Mouse (Mus musculus): ENCODE data around the gene Prim2.

Prim2 gene

DNA sequence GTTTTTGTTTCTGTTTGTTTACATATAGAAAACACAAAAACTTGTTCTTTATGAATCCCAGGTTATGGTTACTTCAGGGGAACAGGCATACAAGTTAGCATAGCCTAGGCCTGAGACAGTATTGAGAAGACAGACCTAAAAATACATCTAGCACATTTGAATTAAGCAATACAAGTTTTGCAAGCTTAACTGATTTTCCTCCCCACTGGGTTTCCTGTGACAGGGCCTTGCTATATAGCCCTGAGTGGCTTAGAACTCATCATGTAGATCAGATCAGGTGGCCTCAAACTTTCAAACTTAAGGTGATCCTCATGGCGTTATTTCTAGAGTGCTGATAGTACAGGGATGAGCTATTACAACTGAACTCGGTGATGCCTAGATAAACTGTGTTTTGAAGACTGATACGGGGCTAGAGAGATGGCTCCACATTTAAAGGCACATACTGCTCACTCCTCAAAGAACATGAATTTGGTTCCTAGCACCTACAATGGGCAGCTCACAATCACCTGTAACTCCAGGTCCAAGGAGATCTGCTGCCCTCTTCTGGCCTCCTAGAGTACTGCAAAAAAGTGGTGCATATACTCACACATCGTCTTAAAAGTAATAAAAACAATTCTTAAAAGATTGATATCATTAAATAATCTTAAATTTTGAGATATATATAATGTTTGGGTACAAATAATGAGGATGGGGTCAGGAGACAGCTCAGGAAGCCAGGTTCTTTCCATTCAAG lies 133.2 kb downstream of the Prim2 start:
- DNase-seq: no peak

GRCm38 (mm10) chr1:33535140-33535686 lies 134.4 kb downstream of the Prim2 start:
- no peak for DNase-seq

DNA sequence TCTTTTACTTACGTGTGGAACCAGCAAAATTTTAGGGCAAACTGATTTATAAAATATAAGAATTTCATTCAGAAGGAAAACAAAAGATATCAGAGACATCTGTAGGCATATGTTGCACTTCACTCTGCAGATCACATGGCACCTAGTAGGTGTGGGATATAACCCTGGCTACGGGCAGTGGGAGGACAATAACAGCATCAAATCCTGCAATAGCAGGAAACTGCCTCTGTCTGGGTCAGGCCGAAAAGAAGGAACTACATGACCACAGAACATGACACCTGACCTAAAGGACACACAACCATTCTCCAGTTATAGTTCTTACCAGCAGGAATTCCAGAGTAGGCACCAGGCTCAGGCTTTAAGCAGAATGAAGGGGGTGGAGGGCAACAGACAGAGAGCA lies 137.7 kb downstream of the Prim2 start:
- DNase-seq: no peak

GRCm38 (mm10) chr1:33531097-33531856 lies 138.3 kb downstream of the Prim2 start:
- peak; percentile 16 for DNase-seq

GRCm38 (mm10) chr1:33530491-33530890 lies 139.1 kb downstream of the Prim2 start:
- DNase-seq: no peak

DNA sequence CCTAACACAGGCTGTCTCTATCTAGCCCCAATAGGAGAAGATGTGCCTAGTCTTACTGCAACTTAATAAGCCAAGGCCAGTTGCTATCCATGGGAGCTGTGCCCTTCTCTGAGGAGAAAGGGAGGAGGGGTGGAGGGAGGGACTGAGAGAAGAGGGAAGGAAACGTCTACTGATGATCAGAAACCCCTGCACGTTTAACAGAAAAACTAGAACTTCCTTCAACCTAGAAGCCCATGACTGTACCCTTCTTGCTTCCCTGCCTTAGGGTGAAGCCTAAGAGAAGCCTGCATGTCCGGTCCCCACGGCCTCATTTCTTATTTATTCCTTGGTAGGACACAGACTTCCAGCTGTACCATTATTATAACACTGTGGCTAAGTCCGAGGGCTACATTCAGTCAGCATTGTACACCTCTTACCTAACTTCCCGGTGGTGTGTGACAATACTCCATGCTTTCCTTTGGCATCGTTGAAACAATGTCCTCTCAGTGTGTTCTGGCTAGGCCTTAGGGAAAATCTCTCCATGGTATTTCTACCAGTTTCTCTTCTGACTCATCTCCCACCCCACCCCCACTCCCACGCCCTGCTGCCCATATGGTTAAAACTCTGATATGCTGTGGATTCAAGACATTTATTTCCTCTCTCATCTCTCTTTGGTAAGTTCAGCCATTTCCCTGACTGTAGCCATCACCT lies 139.9 kb downstream of the Prim2 start:
- DNase-seq: peak; percentile 39

DNA sequence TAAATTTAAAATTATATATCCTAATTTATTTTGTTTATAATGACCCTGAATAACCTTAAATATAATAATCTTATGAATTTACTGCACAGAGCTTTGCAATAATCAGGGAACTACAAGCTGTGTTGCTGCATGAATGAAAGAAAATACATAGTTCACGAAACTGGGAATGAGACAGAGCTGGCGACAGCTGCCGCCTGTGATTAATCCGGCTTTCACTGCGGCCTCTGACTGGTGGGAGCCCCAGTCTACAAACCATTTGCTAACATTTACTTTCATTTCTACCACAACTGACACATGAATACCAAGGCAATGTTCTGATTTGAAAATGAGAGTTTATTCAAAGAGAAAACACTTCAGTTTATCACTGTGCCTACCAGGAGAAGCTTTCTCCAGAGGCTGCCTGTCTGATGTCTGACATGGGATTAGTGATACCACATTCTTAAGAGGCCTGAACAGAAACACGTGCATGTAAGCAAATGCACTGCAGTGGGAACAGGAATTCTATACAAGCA lies 142.2 kb downstream of the Prim2 start:
- no peak for DNase-seq

DNA sequence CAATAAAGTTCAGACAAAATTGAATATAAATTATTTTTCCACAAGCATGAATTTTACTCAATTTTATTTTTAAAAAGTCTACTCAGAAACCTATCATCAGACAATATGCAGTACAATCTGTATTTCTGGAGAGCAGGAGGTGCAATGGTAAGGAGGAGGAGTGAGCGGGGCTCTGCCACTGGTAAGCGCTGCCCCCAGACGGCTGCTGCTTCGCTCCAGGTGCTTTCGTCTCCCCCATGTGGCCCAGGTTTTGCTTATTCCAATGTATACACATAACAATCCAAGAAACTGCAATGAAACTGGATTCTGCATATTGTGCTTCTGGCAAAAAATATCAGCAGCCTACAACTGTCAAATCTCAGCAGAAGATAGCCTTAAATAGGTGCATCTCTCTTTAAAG lies 146.4 kb downstream of the Prim2 start:
- DNase-seq: no peak

DNA sequence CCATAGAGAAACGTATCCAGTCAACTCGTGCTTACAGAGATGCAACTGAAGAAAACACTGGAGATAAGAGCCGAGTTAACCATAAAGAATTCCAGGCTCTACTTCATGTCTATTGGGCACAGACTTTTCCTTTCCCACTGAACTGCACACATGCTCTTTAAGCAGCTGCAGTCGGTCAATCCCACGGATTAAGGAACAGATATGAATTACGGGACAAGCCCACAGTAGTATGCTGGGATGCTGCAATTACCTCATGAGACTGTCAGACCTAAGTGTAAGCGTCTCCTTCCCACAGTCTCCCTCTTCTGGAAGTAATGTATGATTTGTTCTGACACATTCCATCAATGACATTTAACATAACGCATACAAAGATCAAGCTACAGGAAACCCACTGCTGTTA lies 154.5 kb downstream of the Prim2 start:
- no peak for DNase-seq

- no peak for DNase-seq
Measured at GRCm38 (mm10) chr1:33511310-33511709, 158.3 kb downstream of the Prim2 start.

DNA sequence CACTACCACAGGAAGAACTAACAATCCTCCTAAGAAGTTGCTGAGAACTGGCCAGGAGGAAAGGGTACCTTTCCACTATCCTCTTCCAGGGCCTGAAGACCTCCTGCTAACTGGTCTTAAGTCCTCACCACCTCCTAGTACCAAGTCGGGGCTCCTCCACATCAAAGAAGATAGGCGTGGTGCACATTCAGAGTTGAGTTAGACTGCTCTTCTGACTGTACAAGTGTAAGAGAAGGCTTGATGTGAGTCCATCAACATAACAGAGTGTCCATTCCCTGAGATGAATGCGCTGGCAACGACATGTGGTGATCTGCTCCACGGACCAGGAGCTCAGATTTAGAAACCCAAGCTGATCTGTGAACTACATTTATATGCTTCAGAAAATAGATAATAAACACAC lies 165.2 kb downstream of the Prim2 start:
- no peak for DNase-seq

GRCm38 (mm10) chr1:33502890-33503289 lies 166.7 kb downstream of the Prim2 start:
- no peak for DNase-seq

- DNase-seq: no peak
Measured at GRCm38 (mm10) chr1:33502298-33502697, 167.3 kb downstream of the Prim2 start.

GRCm38 (mm10) chr1:33500111-33500510 lies 169.5 kb downstream of the Prim2 start:
- DNase-seq: no peak

GRCm38 (mm10) chr1:33499603-33500002 lies 170.0 kb downstream of the Prim2 start:
- no peak for DNase-seq

GRCm38 (mm10) chr1:33496128-33496527 lies 173.5 kb downstream of the Prim2 start:
- no peak for DNase-seq

- DNase-seq: no peak
Measured at GRCm38 (mm10) chr1:33495586-33495985, 174.0 kb downstream of the Prim2 start.

- no peak for DNase-seq
Measured at GRCm38 (mm10) chr1:33495203-33495553, 174.4 kb downstream of the Prim2 start.

DNA sequence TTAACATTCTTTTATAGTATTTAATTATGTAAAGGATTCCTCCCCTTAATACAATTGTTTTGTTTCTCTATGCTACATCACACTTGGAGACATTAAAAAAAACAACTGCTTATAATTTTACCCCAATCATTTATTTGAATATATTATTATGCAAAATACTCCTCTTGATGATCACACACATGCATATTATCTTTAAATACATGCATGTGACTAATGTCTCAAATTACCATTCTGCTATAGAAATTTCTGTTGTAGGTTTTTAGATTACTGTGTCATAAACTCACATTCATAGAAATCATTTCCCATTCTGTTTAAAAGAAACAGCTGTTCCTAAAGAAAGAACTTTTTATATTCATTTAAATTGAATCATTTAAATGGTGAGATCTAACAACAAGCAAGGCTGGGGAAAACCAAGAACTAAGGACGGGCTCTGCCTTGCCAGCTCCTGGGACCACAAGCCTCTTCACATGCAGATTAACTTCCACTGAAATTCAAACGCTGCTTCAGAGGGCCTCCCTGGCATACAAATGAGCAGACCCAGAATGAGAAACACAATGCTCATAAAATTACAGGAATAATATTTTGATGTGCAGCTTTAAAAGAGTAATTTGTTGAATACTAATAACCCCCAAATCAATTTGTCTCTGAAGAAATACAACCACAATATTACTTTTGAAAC lies 174.9 kb downstream of the Prim2 start:
- no peak for DNase-seq

GRCm38 (mm10) chr1:33490220-33490619 lies 179.4 kb downstream of the Prim2 start:
- no peak for DNase-seq

GRCm38 (mm10) chr1:33488372-33488771 lies 181.2 kb downstream of the Prim2 start:
- no peak for DNase-seq

DNA sequence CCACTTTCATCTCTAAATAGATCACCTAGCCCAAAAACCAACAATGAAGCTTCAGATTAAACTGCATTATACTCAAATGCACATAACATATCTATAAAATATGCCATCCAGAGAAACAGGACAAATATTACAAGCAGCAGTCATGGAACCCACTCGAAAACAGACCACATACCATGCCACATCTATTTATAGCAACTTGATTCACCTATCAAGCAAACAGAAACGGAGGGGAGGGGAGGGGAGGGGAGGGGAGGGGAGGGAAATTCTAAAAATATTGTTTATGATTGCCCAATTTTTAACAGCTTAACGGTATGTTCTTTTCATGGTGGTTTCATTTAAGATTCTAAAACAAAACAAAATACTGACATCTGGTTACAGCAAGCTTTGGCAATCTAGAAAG lies 185.8 kb downstream of the Prim2 start:
- DNase-seq: no peak

DNA sequence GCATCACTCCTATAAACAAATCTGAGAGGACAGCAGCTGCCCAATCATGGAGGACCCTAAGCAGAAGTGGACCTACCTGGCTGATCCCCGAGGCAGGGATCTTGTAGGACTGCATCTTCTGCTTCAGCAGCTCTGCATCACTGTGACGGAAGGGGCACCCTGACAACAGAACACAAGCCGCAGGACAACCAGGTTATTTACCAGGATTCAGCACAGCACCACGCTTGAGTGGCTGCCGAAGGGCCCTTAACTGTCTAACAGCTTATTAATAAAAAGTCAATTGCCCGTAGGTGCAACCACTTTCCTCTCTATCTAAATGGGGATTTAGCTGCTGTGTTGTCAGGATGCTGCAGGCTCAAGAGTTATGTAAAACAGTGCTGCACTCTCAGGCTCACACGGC lies 189.2 kb downstream of the Prim2 start:
- DNase-seq: no peak

All from liver (tissue).